Mouse (Mus musculus): ENCODE data around the gene Vash1.

GRCm38 (mm10) chr12:86668404-86668803 is 10.1 kb upstream of the Vash1 start:
- TF ChIP-seq CTCF (IDR thresholded peaks at IDR 0.05; ENCODE audit: low read depth, low read length) (no peak), POLR2A (IDR thresholded peaks at IDR 0.05; ENCODE audit: extremely low read depth, insufficient read depth, low read length) (no peak)
